Mouse (Mus musculus): ENCODE measurements around the gene Sytl1.

Gene Sytl1

DNA sequence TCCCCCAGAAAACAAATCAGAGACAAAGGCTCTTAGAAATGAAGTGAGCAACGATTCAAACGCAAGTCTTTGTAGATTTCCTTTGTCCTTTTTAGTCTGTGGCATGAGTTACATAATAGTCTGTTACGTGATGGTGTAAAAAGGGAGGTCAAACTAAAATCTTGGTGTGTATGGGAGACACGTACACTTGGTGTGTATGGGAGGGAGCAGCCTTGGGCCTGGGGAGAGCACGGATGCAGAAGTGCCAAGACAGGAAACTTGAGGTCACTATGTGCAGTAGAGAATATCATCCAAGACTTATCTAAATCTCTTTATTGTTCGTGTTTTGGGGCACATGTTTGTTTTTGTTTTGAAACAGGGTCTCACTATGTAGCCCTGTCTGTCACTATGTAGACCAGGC is 15.2 kb upstream of the Sytl1 start:
- no peak for DNase-seq

DNA sequence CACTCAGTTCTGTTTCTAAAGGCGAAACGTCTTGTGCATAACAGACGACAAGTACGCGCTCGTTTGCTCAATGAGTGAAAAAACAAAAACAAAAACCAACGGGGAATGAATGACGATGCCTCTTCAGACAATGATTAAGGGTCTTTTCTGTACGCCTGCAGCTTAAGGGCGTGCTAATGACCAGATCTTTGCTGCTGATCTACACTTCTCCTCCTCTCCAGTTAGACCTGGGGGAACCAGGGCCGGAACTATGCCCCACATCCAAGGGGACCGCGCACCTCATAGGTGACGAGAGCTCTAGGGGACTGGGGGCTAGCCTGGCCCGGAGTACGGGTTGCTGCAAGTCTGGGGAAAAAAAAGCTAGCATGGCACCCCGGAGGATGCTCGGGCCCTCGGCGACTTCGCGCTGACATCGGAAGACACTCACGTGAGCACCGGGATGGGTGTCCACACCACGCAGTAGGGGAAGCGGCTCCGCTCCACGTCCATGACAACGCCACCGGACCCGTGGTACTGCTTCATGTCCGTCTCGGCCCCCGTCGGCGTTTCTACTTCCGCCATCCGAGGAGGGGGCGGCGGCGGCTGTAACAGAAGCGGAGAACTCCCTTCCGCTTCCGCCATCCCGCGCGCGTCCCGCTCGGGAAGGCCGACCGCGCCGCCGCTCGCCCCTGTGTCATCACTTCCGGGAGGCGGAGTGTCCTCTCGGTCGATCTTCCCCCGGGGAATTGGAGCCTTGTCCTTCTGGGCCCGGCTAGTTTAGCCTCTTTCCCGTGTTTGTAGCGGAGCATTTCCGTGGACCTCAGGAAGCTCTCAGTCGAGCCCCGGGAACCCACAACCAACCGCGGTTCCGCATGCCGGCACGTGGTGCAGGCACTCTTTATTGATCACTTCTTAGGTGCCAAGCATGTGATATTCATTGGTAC is 14.5 kb upstream of the Sytl1 start, which contains the start of gene Tmem222:
TSS of gene Tmem222 (minus strand) at position 689 of the 923 bp plus-strand sequence.
- peak; percentile 97 for DNase-seq

DNA sequence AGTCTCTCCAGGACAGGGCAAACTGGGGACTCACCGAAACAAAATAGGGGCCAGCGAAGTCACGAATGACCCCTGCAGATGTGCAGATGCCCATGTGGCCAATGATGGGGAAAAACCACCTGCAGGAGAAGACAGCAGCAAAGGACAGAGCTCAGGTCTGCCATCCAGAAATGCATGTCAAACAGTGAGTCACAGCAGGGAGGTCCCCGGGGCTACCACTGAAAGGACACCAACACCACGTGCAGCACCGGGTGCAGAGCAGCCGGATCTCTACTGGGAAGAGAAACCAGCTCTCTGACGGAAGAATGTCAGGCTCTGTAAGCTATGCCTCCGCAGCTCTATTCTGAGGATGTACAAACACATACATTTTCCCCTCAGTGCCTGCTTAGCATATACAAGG is 8.0 kb upstream of the Sytl1 start:
- DNase-seq: no peak

DNA sequence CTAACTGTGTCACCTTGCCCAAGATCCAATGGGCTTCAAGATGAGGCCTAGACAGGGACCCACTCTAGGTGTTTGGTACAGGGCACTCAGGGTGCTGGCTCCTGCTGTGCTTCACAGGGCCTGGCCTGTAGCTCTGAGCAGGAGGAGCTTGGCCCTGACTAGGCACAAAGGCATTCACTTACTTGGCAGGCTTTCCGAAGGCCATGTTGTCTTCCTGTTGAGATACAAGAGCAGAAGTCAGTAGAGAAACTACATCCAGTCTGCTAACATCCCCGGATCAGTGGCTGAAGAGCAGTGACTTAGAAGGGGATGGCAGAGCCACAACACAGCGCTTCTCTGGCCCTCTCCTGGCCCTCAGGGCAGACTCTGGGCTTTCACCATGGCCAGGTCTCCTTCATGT is 6.7 kb upstream of the Sytl1 start:
- DNase-seq: no peak

DNA sequence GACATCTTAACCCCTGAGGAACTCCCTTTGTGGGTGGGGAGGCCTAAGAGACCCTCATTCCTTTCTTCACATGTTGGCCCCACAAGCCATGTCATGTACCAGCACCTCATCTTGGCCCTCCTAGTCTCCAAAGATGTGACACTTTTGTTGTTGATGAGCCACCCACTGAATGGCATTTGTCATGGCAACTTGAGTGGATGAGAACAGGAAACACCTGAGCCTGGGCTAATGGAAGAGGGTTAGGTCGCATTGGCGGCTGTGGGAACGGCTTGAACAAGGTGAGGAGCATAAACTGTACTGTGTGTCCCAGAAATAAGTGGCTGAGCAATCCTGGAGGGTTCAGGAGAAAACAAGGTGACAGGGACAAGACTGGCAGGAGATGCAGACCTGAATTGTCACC is 6.0 kb upstream of the Sytl1 start:
- DNase-seq: no peak

DNA sequence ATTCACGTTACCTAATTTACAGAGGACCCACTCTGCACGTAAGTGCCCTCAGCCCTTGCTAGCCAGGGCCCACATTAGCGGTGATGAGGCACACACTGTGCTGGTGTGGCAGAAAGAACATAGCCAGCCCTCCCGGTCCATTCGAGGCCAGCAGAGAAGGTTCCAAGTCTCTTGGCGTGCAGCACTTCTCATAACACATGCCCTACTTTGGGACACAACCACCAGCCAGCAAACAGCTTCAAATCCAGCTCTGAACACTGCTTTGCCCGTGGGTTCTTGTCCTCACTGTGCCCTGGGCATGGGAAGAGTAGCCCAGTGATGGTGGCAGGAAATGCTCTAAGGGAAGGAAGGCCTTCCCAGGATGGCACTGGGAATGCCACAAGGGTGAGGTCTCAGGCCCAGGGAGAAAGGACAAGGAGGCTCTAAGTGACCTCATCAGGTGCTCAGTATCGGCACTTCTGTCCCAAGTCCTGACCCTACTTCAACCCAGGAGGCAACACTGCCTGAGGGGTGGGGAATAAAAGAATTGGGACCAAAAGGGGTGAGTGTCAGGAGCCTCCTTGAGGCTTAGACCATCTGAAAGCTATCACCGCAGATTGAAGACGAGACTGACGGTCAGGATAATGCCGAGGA is 3.5 kb upstream of the Sytl1 start:
- DNase-seq: no peak

DNA sequence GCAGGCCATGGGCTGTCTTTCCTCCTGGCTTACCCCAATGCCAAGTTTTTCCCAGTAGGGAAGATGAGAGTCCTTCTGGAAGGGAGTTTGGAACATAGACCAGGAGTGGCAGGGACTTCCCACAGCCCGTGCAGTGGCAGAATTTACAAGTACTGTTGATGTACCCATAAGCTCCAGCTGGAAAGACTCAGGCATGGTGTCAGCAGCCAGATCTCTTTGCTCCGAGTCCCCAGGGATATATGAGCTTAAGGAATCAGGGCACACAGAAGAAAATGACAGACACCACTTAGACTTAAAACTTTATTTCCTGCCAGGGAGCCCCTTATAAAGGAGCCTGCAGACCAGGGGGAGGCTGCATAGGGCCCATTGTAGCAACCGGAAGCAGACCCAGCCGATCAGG is 2.8 kb upstream of the Sytl1 start:
- DNase-seq: no peak

DNA sequence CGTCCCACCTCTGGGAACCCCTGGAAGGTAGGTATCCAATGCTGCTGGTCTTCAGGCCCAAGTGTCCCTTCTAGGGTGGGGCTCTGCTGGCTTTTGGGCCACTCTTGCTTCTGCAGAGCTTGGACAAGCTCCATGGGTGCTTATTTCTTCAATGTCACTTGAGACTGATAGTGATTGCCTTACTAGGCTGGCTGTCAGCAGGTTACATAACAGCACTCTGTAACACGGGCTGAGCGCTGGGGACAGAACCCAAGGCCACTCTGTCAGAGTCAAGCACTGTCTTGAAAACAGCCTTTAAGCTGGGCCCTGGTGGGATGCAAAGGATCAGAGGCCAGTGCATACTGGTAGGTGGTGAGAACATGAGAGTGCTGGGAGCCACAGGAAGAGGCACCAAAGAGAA is 2.4 kb upstream of the Sytl1 start:
- no peak for DNase-seq

DNA sequence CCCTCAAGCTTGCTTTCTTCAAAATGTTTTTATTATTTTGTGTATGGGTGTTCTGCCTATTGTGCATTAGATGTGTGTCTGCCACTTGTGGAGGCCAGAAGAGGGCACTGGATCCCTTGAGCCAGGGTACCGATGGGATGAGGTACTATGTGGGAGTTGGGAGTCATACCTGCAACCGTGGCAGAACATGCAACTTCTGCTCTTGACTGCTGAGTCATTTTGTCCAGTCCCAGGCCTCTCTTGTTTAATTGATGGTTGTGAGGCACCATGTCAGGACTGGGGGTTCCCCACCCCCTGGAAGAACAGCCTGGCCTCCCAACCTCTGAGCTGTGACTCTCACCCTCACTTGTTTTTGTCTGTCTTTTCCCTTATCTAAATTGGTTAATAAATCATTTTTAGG is 1.6 kb upstream of the Sytl1 start:
- DNase-seq: no peak

DNA sequence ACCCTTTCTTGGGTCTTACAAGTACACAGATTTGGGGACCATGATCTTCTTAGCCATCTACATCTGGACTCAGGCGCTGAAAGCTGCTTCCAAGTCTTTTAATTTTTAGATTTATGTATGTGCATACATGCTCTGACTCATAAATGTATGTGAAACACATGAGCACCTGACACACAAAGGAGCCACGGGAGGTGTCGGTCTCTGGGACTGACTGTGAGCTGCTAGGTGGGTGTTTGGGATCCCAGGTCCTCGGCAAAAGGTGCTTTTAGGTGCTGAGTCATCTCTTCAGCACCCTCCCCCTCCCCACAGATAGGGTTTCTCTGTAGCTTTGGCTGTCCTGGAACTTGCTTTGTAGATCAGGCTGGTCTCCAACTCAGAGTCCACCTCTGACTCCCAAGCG is 843 bp upstream of the Sytl1 start:
- DNase-seq: no peak

DNA sequence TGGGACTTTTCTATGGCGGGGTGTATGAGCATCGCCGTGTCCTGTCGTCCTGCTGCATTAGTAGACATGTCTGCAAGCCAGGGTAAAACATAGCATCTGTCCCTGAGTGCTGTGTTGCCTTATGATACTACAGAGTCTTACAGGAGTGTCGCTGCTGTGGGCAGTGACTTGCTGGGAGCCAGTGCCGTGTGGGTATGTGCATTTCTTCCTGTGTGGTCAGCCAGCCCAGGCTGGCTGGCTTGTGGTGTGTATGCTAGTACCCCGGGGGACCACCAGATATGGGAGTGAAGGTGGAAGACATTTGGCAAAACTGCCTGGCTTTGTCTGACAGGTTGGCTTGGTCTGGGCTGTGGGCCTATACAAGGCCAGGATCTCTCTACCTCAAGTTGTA is 543 bp downstream of the Sytl1 start:
- no peak for DNase-seq

DNA sequence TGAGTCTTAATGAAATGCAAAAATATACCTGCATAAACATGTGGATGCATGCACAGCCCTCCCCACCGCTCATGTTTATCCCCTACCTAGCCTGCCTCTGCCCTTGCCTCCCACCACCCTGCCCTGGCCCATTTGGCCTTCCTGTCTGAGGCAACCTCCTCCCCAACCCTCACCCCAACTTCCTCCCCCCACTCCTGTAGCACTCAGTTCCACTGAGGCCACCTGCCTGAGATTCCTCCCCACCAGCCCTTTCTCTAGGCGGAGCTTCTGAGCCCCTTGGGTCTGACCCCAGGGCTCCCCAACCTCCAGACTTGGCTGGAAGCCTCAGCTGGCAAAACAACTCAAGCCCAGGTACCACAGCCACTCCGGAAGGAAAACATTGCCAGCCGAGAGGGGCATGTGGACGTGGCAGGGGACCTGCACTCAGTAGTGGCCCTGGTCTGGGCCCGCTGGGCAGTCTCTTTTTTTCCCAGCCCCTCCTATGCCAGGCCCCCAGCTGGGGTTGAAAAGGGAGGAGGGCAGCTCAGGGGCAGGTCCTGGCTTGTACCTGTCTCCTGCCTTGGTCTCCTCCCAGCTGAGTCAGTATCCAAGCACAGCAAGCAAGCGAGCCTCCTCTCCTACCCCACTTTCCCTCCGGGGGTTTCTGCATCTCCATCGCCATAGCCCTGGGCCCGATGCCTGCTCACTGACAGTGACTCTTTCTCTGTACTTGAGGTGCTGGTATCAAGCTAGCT is 1.1 kb downstream of the Sytl1 start:
- no peak for DNase-seq

DNA sequence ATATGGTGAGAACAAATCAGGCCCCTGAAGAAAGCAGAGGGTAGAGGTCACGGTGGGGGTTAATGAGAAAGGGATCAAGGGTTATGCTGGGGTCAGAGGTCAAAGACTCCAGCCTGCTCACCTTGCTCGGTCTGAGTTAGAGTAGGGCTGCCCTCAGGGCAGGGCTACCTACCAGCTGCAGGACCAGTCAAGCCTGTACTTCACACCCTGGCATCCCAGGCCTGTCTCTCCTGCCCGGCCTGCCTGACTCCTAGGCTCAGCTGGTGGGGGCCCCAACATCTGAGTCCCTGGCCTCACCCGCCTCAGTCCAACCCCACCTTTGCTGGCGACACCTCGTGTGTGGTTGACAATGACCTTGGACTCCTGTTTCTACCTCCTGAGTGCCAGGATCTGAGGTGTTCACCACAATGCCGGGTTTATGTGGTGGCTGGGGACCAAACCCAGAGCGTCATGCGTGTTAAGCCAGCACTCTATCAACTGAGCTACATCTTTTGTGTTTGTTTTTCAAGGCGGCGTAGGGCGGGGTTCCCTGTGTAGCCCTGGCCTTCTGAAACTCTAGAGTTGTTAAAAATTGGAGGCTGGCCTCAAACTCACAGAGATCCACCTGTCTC is 5.0 kb downstream of the Sytl1 start:
- DNase-seq: no peak

DNA sequence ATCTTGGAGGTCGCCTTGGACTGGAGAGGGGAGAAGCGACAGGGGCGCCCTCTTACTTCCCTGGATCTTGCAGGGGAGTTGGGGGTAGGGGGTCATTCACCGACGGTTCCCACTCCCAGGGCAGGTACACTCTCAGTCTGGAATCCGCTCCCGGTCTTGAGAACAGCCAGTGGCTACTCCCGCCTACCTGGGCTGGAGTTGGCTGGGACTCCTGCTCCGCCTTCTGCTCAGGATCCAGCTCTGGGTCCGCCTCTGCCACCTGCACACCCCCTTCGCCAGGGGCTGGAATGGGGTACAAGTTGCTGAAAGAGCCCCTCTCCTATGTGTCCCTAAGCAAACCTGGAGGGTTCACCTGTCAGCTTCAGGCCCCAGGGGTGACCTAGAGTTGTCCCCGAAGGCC is 5.7 kb downstream of the Sytl1 start:
- DNase-seq: no peak

DNA sequence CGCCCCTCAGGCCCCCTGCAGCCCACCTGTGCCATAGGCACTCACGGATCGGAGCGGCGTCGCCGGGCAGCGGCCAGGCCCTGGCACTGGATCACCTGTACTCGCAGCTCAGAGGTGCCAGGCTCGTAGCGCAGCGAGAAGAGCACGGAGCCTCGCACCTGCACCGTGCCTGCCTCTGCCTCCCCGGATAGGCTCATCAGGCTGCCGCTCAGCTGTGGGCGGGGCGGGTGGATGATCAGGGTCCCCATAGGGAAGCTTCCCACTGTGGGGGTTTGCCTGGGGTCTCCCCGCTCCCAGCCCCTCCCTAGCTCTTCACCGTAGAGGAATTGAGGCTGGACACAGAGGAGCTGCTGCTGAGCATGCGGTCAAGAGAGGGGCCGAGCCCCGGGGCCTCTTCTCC is 6.1 kb downstream of the Sytl1 start:
- DNase-seq: no peak

DNA sequence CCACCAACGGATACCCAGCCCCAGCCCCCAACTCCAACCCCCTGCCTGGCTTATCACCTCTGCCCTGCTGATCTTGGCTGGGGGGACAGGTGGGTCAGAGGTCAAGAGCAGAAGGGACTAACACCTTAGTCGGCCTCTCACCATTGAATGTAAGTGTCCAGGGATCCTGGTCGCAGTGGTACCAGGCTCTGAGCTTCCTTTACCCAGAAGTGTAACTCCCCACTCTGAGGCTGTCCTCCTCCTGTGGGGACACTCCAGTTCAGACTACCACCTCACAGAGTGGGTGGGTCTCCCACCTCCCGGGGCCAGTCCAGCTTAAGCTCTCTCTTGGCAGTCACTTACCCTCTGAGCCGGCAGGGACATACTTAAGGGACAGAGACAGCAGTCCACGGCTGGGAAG is 7.5 kb downstream of the Sytl1 start:
- DNase-seq: no peak

DNA sequence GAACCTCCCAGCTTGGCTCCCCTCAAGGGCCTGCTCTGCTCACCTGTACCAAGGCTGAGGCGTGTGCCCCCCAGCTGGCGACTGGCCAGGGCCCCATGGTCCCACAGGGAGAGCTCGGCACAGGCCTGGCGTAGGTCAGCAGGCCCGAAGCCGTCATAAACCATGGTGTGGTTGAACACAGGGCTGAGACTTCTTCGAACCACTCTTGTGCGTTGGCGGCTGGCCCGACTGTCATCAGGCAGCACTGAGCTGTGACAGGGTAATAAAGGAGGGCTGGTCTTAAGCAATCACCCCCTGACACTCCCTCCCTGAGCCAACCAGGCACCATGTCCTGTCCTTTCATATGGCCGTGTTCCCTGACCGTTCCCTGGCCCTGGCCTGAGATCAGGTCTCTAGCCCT is 9.5 kb downstream of the Sytl1 start:
- DNase-seq: no peak

DNA sequence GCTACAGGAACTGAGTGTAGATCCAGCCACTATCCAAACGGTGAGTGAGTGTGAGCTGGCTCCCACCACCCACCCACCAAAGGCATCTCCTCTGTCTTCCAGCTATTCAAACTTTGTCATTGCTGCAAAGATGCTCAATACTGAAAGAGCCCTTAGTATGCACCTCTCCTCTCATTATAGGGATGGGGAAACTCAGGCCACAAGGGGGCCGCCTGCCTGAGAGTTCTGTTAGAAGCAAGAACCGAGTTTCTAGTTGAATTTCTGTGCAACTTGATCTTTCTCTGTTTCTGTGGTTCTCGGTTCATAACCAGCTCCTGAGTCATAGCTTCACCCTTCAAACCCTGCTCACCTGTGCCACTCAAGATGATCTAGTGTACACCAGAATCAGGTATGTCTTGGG is 10.8 kb downstream of the Sytl1 start:
- DNase-seq: no peak

DNA sequence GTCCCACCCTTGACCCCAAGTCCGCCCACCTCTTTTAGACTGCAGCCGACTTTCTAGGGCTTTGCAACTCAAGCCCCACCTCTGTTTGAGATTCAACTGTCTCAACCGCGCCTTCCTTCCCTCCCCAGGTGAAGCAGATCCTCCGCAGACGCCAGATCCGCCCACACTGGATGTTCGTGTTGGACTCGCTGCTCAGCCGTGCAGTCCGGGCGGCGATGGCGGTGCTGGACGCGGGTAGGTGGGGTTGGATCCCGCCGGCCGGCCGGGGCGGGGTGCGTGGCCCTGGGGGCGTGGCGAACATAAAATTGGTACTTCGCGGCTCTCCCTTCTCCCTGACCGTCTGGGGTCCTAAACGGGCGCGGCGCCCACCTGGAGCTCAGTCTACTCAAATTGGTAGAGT is 11.7 kb downstream of the Sytl1 start:
- no peak for DNase-seq

DNA sequence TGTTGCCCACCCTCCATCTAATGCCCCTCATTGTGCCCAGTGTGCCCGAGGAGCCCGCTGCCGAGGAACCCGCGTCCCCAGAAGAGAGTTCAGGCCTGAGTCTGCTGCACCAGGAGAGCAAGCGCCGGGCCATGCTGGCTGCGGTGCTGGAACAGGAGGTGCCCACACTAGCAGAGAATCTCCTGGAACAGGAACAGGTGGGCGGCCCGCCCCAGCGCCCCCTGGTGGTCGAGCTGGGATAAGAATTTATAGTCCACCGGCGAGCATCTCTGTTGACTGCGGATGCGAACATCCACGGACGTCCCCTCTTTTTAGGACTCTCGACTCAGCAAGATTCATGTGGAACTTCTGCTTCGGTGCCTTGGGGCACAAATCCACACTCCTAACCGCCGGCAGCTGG is 12.3 kb downstream of the Sytl1 start:
- DNase-seq: peak; percentile 69

DNA sequence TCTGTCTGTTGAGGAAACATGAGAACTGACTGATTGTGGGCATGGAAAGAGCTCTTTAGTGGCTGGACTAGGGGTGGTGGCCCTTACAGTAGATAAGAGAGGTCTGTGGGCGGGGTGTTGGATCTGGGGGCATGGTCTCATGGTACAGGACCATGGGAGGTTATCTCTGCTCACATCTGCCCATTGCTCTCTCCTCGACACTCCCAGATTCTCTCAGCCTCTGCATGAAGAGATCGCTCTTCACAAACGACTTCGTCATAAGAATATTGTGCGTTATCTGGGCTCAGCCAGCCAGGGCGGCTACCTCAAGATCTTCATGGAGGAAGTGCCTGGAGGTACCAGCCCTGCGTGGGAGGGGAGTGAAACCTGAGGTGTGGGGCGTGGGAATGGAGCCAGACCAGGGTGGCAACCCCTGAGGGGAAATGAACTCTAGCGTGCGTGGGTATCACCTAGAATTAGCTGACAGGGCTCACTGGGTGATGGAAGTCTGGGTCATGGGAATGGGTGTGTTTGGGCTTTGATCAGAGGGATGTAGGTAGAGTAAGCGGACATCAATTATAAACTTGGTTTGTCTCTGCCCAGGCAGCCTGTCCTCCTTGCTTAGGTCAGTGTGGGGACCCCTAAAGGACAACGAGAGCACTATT is 15.0 kb downstream of the Sytl1 start:
- DNase-seq: no peak

DNA sequence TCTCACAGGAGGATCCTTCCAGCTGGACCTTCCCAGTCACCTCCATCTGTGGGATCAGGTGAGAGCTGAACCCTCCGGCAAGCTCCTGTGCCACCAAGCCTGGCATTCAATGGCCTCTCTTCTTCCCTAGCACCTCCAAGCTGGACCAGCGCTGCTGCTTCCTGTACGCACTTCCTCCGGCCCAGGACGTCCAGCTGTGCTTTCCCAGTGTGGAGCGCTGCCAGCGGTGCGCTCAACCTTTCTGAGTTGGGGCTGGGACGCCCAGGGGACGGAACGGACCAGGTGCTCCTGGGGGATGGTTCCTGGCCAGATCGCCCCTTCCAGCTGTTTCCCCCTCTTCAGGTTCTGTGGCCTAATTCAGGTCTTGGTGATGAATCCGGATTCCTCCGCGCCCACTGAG is 15.8 kb downstream of the Sytl1 start:
- DNase-seq: no peak

DNA sequence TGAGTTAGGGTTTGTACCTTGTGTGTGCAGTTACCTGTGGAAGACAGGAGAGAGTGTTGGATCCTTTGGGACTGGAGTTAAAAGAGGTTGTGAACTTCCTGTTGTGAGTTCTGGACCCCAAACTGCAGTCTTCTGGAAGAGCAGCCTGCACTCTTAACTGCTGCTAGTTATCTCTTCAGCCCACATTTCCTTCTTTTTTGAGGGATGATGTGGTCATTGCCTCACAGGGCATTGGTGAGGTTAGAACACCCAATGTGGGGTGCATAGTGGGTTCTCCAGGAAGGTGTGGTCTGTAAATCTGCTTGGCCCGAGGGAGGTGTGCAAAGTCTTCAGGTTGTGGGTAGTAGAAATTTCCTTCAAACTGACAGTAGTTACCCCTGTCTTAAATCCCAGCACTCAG is 18.6 kb downstream of the Sytl1 start:
- no peak for DNase-seq

Data from retina, postnatal 1 day (tissue).